Mouse (Mus musculus) brain, adult 10 weeks (tissue): Measurements from ENCODE around the gene Krtap19-3. TPM values are rescaled to one million over a fixed set of nuclear protein-coding genes. Genes with fewer than 3 reads are reported as not detected.

Experiments
- polyA plus RNA-seq: library from polyadenylated mRNA; stranded (reverse); fragments of 350-450 nt; fragmentation: Illumina TruSeq; extraction: RNeasy Lipid Tissue Mini Kit (QIAGEN cat#74804); gene quantifications from one replicate; pipeline ENCODE4 v1.2.3, GENCODE M21; 2015; ENCODE audit warnings: low read depth, low replicate concordance

Gene Krtap19-3
- polyA plus RNA-seq = not detected

GRCm38 (mm10) chr16:88877938-88878337 lies at the start of gene Krtap19-3:
Krtap19-3 (minus strand) TSS chr16:88878038.

GRCm38 (mm10) chr16:88896357-88896756 lies 18.5 kb upstream of the Krtap19-3 start, which contains the start of gene Krtap19-5:
Krtap19-5 (minus strand) TSS chr16:88896457.

GRCm38 (mm10) chr16:88884989-88885388 lies 7.2 kb upstream of the Krtap19-3 start, which contains the start of gene Krtap19-4:
Krtap19-4 (minus strand) TSS chr16:88885089.

GRCm38 (mm10) chr16:88874169-88874568 lies 3.7 kb downstream of the Krtap19-3 start, which contains the start of gene Krtap19-2:
Krtap19-2 (minus strand) TSS chr16:88874269.

GRCm38 (mm10) chr16:88869311-88869710 lies 8.5 kb downstream of the Krtap19-3 start, which contains the start of gene Krtap19-1:
Krtap19-1 (minus strand) TSS chr16:88869411.

Other genes starting within 250 kb of the Krtap19-3 start
- not detected for gene Krtap26-1, start 230.2 kb downstream of the Krtap19-3 start, polyA plus RNA-seq
- gene Krtap27-1, start 206.4 kb downstream of the Krtap19-3 start, polyA plus RNA-seq = not detected
- gene 2310061N02Rik, start 170.1 kb downstream of the Krtap19-3 start, polyA plus RNA-seq = not detected
- gene Krtap13-1, start 149.2 kb downstream of the Krtap19-3 start, polyA plus RNA-seq = not detected
- not detected for gene Krtap13, start 126.4 kb downstream of the Krtap19-3 start, polyA plus RNA-seq
- gene 2310034C09Rik, start 119.2 kb downstream of the Krtap19-3 start, polyA plus RNA-seq = not detected
- gene 2310057N15Rik, start 103.8 kb downstream of the Krtap19-3 start, polyA plus RNA-seq = not detected
- gene Gm5965, start 100.1 kb downstream of the Krtap19-3 start, polyA plus RNA-seq = not detected
- not detected for gene Gm20741, start 65.8 kb downstream of the Krtap19-3 start, polyA plus RNA-seq
- not detected for gene Krtap15, start 57.8 kb downstream of the Krtap19-3 start, polyA plus RNA-seq
- not detected for gene Krtap14, start 51.9 kb downstream of the Krtap19-3 start, polyA plus RNA-seq
- not detected for gene Krtap19-1, start 8.6 kb downstream of the Krtap19-3 start, polyA plus RNA-seq
- not detected for gene Krtap19-2, start 3.8 kb downstream of the Krtap19-3 start, polyA plus RNA-seq
- not detected for gene Krtap19-4, start 7.1 kb upstream of the Krtap19-3 start, polyA plus RNA-seq
- not detected for gene Krtap19-5, start 18.4 kb upstream of the Krtap19-3 start, polyA plus RNA-seq
- not detected for gene Krtap19-9b, start 54.2 kb upstream of the Krtap19-3 start, polyA plus RNA-seq
- gene Krtap16-3, start 84.8 kb upstream of the Krtap19-3 start, polyA plus RNA-seq = not detected
- not detected for gene Krtap22-2, start 132.7 kb upstream of the Krtap19-3 start, polyA plus RNA-seq
- gene Gm10229, start 137.2 kb upstream of the Krtap19-3 start, polyA plus RNA-seq = not detected
- gene Krtap6-1, start 153.7 kb upstream of the Krtap19-3 start, polyA plus RNA-seq = not detected
- gene Gm10228, start 163.4 kb upstream of the Krtap19-3 start, polyA plus RNA-seq = not detected
- not detected for gene Krtap6-5, start 169.8 kb upstream of the Krtap19-3 start, polyA plus RNA-seq
- not detected for gene 1110025L11Rik, start 186.0 kb upstream of the Krtap19-3 start, polyA plus RNA-seq
- not detected for gene Krtap6-3, start 206.0 kb upstream of the Krtap19-3 start, polyA plus RNA-seq